In genomic region chr4:130139214-130139492, GRCm38 (mm10) we compare ENCODE assay signal across 10 mouse cellular contexts. TPM values are rescaled to one million over a fixed set of nuclear protein-coding genes. Genes with fewer than 3 reads are reported as not detected.
DNase-seq lines count a peak whose midpoint lies in the region; ATAC-seq and TF ChIP-seq lines count a peak whose summit lies in the region.
"Had no signal": no experiment of that assay in that cellular context is flagged by ENCODE, and none has a peak within 500 bp of the region (broad histone marks: within the 10 kb centered on the region; RNA-seq: fewer than 3 reads in every experiment).

Gene Hcrtr1 (minus strand): TSS chr4:130139359.

- no peak; the same call in 1 of the 2 replicates for ATAC-seq in limb, embryonic 15.5 days (ENCODE audit: insufficient number of reproducible peaks, low FRiP score, low TSS enrichment, low read depth)

- 5% methylated on average over 14 of the region's 15 CpGs for WGBS in heart, adult 2 months
- under 1% methylated on average over 14 of the region's 15 CpGs for WGBS in limb, embryonic 15.5 days

- DNase-seq in heart, adult 2 months: no peak
- DNase-seq in heart, postnatal 10 days: no peak
- no peak for DNase-seq in urinary bladder, adult 2 months (ENCODE audit: low spot score)
- DNase-seq in urinary bladder, postnatal 14 days (ENCODE audit: low spot score): no peak
- DNase-seq in right cerebral cortex, postnatal 36 days (ENCODE audit: low spot score in 2 of 2): no peak
- DNase-seq in layer of hippocampus, adult 9-11 months: no peak
- no peak for DNase-seq in cerebellum, adult 9-10 months
- DNase-seq: spleen, adult 18-20 months had no signal

- peak within 1 kb of the TSS; percentile 32 for H3K4me3 ChIP-seq in heart, adult 2 months
- H3K4me3 ChIP-seq in limb, embryonic 15.5 days: peak within 1 kb of the TSS; percentile 33

- TF ChIP-seq POLR2A in heart, adult 2 months (IDR thresholded peaks at IDR 0.05; ENCODE audit: insufficient read depth, low read depth, low read length): no peak

- intact Hi-C loops in heart, adult 2 months (cut with DNase I): loop anchor here (2.0 to 5.0 kb wide), 3 partner anchors 16 to 108 kb away; no protein-coding TSS in a partner anchor
- intact Hi-C loops in heart, postnatal 10 days (cut with DNase I): loop anchor here (5.0 kb wide), 1 partner anchor 108 kb away; no protein-coding TSS in a partner anchor

- no peaks in the 10 kb centered on the region for H3K36me3 ChIP-seq in heart, adult 2 months (ENCODE audit: control insufficient read depth, insufficient read depth, low read length)
- H3K36me3 ChIP-seq in limb, embryonic 15.5 days: no peaks in the 10 kb centered on the region

- no peak within 1 kb of the TSS for H3K27ac ChIP-seq in heart, adult 2 months
- H3K27ac ChIP-seq in limb, embryonic 15.5 days: no peak within 1 kb of the TSS

- peak within 1 kb of the TSS; percentile 28 for H3K9ac ChIP-seq in heart, adult 2 months (ENCODE audit: low read depth, low read length)
- no peak within 1 kb of the TSS for H3K9ac ChIP-seq in limb, embryonic 15.5 days

- no peaks in the 10 kb centered on the region for H3K9me3 ChIP-seq in limb, embryonic 15.5 days

- TF ChIP-seq EP300 in heart, adult 2 months (IDR thresholded peaks at IDR 0.05; ENCODE audit: insufficient read depth, low read depth, low read length): no peak

- H3K79me2 ChIP-seq in heart, adult 2 months (replicated peaks; ENCODE audit: control insufficient read depth, insufficient read depth, low read length): no peaks in the 10 kb centered on the region

- H3K4me2 ChIP-seq in limb, embryonic 15.5 days: peak within 1 kb of the TSS; percentile 68

- peaks cover 6% of the 10 kb centered on the region for H3K27me3 ChIP-seq in heart, adult 2 months (ENCODE audit: control insufficient read depth, insufficient read depth, low read length)
- H3K27me3 ChIP-seq in limb, embryonic 15.5 days: peaks cover 65% of the 10 kb centered on the region

- no peak for TF ChIP-seq CTCF in heart, adult 2 months (IDR thresholded peaks at IDR 0.05)

- H3K4me1 ChIP-seq in heart, adult 2 months (ENCODE audit: control insufficient read depth, insufficient read depth, low read length): no peaks in the 10 kb centered on the region; the same call in 1 of the 2 replicates
- H3K4me1 ChIP-seq in limb, embryonic 15.5 days: peaks cover 12% of the 10 kb centered on the region

RNA-seq across cellular contexts. Expression of gene Hcrtr1, which starts in this region (rescaled TPM):
- not detected for total RNA-seq in heart, adult 2 months (2021)
- polyA plus RNA-seq in heart, adult 2 months (2012; rRNA removed): 0.23 and 0.27 TPM in 2 replicates
- total RNA-seq in heart, postnatal 10 days (2021): not detected
- 18.8 and 20.0 TPM in 2 replicates for polyA plus RNA-seq in urinary bladder, adult 2 months (2012; rRNA removed)
- 0.10 and 0.12 TPM in 2 replicates for polyA plus RNA-seq in limb, embryonic 15.5 days (2015; fragmentation: Nextera tagmentation; extraction: Ambion mirVana)
- polyA plus RNA-seq: C2C12 had no signal

Comparison
In these comparisons a context has a peak if more than half of its experiments do, and no peak if none do; other contexts are left out.
1. RNA of gene Hcrtr1 (polyA plus RNA-seq): 18.8 to 20.0 TPM in urinary bladder, adult 2 months; 0.23 to 0.27 TPM in heart, adult 2 months and 0.10 to 0.12 TPM in limb, embryonic 15.5 days; every median in the first group is over 10 times any median in the second.